Mouse (Mus musculus): Measurements from ENCODE around the gene Tmem54.

Tmem54 gene

GRCm38 (mm10) chr4:129146392-129146791 lies 41.0 kb downstream of the Tmem54 start:
- DNase-seq (ENCODE audit: extremely low read depth, insufficient read length, low spot score), result no peak

- DNase-seq (ENCODE audit: extremely low read depth, insufficient read length, low spot score), result no peak
Observed at GRCm38 (mm10) chr4:129147552-129148103, 42.3 kb downstream of the Tmem54 start.

GRCm38 (mm10) chr4:129149321-129149720 lies 44.0 kb downstream of the Tmem54 start:
- DNase-seq (ENCODE audit: extremely low read depth, insufficient read length, low spot score), result no peak

- no peak for DNase-seq (ENCODE audit: extremely low read depth, insufficient read length, low spot score)
Observed at GRCm38 (mm10) chr4:129151276-129151811, 46.0 kb downstream of the Tmem54 start.

GRCm38 (mm10) chr4:129157541-129157940 lies 52.2 kb downstream of the Tmem54 start:
- DNase-seq (ENCODE audit: extremely low read depth, insufficient read length, low spot score), result no peak

GRCm38 (mm10) chr4:129158549-129158948 lies 53.2 kb downstream of the Tmem54 start:
- no peak for DNase-seq (ENCODE audit: extremely low read depth, insufficient read length, low spot score)

GRCm38 (mm10) chr4:129161076-129161475 lies 55.7 kb downstream of the Tmem54 start:
- DNase-seq (ENCODE audit: extremely low read depth, insufficient read length, low spot score), result no peak

Measured in 3134 (cell line).